Mouse (Mus musculus) right cerebral cortex, postnatal 25 days (tissue): ENCODE measurements around the gene Hnf4a.

Experiments used
- DNase-seq: peaks from one replicate; pipeline ENCODE4 v3.0.0; 2022

Gene Hnf4a

DNA sequence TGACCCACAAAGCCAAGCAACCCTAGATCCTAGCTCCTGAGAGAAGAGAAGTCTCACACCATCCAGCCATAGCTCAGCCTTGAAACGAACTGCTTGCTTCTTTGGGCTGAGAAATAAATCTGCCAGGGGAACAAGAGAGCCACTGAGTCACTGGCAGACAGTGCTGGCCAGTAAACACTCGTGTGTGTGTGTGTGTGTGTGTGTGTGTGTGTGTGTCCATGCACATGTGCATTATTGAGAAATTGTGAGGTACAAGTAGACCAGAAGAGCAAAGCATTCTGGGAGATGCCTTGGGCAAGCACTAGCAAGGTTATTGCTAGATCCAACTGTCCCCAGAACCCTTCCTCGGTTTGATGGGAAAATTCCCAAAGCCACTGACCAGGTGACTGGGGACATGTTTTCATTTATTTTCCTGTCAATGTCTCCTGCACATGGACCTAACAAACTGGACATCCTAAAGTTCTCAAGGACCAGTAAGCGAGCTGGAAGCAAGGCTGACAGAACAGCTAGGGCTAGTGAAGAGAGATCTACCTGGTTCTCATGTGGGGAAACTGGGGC, 47.9 kb downstream of the Hnf4a start:
- DNase-seq, result no peak

DNA sequence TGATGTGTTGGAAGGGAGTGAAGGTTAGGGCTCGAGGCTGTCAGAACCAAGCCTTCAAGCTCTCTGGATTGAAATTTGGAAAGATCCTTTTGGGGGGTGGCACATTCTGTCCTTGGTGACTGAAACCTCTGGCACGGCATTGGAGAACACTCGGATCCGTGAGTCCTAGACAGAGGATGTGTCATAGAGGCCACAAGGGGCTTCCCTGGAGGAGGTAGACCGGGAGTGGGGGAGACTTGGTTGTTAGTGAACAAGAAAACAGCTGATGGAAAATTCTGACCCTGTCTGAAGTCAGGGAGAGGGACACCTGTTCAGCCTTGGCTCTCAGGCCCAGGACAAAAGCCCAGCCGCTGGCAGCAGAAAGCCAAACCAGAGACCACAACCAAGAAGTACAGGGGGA, 48.4 kb downstream of the Hnf4a start:
- no peak for DNase-seq

DNA sequence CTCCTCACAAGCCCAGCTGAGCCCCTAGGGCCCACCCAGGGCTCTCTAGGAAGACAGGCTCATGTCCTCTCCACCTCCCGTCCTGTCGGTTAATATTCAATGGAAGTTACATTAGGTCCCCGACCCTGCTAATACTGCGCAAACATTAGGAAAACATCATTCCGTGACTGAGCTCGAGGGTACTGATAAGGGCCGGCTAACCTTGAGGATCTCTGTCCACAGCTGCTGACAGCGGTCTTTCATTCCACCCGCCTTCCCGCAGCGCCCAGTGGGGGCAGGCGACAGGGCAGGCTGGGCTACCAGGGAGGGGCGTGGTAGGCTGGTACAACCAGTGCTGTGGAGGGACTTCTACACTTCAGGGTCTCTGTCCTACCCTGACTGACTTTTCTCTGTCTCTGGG, 48.8 kb downstream of the Hnf4a start:
- DNase-seq, result no peak

DNA sequence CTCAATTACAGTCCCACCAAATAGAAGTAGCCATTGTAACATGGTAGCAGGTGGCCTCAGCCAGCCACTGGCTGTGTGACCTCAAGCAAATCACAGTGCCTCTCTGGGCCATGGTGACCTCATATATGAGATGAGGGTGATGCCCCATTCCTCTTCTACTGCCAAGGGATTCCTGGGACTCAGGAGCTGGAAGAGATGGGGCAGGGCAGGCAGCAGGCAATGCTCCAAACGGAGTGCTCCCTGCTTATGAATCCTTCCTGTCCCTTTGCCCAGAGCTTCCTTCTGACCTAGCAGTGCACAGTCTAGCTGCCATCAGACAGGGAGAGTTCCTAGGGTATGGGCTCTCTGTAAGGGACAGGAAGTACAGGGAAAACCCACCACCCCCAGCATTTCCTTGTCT, 51.9 kb downstream of the Hnf4a start:
- no peak for DNase-seq

GRCm38 (mm10) chr2:163559236-163559635, 52.6 kb downstream of the Hnf4a start:
- no peak for DNase-seq

DNA sequence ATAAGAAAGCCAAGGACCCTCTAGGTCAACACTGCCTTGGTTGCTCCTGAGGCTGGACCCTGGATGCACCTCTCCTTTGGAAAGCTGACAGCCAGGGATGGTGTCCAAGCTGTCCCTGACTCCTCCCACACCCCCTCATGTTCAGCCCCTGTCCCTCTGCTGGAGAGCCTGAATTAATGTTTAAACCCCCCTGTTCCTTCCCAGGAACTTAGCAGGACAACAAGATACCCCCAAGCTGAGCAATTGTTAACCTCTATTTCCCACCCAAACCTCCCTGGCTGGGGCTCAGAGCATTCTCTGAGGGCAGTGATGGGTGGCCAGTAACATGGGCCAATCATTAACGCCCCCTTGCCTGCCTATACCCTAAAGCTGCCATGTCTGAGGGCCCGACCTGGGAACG, 53.6 kb downstream of the Hnf4a start:
- DNase-seq, result no peak

DNA sequence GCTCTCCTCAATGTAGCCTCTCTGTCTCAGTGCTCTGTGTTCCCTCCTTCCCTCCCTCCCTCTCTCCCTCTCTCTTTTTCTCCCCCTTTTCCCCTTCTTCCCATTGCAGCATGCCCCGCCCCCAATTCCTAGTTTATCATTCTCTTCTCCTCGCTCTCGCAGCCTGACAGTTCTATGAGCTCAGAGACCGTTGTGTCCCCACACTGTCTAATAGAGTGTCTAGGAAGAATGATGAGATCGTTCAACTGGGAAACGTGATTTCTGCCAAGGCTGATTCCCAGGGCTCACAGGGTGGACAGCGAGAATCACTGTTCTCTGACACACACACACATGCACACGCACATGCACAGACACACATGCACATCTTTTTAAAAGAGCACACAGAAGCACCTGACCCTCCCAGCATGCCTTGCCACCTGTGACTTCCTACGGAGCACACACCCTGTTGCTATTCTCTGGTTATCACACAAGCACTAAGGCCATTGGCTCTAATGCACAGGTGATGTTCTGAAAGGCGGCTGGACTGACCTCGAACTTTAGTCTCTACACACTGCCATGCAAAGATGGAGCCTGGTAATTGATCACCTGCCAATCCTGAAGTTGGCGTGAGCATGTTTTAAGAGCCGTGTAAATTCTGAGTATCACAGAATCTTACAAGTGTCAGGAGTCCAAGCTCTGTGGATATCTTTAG, 54.8 kb downstream of the Hnf4a start:
- no peak for DNase-seq

- DNase-seq, result no peak
Measured at GRCm38 (mm10) chr2:163564646-163565045, 58.0 kb downstream of the Hnf4a start.

- no peak for DNase-seq
Measured at GRCm38 (mm10) chr2:163574321-163574720, 67.7 kb downstream of the Hnf4a start.

DNA sequence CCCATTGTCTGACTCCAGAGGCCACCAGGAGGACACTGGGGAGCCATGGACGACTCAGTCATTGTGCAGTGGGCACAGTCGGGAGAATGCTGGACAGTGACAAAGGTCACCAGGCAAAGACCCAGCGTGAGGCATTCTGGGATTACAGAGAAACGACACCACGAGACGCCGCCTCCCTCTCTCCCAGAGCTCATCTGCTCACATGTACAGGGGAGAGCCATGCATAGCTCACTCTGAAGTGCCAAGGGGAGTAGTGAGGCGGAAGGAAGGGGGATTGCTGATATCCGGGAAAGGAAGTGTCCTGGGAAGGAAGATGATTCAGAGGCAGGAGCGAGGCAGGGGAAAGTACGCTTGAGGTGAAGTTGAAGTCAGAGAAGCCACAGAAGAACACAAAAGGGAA, 68.6 kb downstream of the Hnf4a start:
- no peak for DNase-seq

DNA sequence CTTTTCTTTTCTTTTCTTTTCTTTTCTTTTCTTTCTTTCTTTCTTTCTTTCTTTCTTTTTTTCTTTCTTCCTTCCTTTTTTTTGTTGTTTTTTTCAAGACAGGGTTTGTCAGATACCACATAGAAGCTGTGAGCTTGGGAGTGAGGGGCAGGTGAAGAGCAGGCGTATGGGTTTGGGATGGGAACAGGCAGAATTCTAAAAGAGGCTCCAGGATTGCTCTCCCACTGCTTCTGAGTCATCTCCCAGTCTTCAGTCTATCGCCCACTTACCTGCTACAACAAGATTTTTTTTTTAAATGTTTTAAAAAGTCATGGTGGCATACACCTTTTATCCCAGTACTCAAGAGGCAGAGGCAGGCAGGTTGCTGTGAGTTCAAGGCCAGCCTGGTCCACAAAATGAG, 71.4 kb downstream of the Hnf4a start:
- no peak for DNase-seq

DNA sequence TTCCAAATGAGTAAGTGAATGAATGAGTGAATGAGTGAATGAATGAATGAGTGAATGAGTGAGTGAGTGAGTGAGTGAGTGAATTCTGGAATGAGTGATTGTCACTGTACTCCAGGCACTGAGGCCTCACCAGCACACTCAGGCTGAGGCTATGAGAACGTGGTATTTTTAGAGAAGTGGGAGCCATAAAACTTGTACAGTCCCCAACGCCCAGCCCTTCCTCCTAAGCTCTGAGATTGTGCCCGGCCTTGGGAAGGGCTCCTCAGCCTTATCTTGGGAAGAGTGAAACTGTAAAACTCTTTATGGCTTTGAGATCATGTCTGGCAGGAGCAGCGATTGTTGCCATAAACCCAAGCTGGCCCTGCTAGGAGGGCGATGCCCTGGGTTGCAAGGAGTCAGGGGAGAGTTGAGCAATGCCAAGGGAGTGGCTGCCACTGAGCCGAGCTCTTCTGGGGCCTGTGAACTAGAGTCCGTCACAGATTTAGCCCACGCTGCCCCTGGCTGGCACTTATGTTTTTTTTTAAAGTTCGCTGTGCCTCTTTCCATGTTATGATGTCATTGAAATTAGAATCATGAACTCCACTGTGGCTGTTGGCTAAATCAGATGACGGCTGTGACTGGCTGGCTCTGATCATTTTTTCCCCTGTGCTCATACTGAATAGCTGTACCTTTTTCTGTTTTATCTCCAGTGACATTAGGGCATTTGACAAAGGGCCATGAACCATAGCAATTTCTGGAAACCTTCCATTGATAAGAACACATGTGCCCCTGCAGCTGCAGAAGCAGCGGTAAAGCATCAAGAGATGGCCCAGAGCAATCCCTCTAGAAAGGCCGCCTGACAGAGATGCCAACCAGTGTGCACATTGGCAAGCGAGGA, 73.7 kb downstream of the Hnf4a start:
- no peak for DNase-seq

DNA sequence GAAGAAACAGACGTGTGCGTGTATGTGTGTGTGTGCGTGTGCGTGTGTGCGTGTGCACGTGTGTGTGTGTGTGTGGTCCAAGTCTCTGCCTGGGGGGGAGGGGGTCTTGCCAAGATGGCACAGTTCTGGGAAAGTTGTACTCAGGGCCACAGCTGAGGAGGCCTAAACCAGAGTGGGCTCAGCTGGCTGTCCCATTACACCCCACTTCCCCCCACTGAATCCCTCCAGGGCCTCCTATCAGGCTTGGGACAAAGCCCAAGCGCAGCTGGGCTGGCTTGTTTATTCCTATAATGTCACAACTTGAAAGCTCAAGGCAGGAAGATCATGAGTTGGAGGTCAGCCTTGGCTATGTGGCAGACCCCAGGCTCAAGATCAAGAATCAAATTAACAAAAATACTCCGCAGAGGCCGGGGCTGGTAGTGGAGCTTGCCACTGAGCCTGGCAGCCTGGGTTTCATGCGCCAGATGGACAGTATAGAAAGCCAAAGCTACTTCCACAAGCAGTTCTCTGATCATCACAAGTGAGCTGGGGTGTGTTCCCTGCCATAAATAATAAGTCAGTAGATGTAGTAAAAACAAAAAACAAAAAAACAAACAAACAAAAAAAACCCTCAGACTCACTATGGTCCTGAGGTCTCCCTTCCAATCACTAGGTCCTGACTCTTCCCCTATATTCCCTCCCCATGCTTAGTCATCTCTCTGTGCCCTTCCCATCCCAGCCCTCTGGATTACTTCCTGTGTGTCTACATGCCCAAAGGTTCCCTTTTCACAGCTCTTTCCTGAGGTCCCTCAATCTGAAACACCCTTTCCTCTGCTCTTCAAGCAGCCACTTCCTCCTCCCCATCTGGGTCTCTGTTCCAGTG, 76.8 kb downstream of the Hnf4a start:
- no peak for DNase-seq

GRCm38 (mm10) chr2:163584088-163584426, 77.4 kb downstream of the Hnf4a start:
- no peak for DNase-seq

DNA sequence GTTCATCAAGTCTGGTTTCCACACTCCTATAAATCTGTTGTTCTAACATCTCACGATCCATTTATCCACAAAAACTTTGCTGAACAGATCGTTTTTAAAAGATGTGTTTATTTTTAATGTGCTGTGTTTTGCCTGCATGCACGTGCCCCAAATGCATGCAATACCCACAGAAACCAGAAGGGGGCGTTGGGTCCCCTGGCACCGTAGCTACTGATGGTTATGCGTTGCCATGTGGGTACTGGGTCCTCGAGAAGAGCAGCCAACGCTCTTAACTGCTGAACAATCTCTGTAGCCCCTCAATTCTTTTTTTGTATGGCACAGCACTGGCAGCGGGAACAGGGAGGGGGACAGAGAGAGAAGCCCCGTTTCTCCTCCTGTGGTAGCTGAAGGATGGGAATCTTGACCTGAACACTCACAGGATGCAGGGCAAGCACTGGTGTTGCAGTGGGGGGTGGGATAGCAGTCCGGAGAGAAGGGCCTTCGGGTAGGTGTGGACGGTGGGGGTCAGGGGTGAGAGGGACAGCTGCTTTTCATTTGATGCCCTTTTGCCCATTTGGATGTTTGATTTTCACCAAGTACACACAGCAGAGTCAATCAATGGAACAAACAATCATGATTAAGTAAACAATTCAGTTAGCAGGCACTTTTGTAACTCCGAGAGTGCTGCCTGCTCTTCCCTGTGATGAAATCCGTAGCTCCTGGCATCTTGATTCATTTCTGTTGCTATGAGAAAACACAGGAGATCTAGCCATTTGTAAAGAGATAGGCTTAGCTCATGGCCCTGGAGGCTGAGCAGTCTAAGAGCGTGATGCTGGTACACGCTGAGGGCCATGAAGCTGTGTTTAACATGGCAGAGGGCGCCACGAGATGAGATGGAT, 80.0 kb downstream of the Hnf4a start:
- no peak for DNase-seq

DNA sequence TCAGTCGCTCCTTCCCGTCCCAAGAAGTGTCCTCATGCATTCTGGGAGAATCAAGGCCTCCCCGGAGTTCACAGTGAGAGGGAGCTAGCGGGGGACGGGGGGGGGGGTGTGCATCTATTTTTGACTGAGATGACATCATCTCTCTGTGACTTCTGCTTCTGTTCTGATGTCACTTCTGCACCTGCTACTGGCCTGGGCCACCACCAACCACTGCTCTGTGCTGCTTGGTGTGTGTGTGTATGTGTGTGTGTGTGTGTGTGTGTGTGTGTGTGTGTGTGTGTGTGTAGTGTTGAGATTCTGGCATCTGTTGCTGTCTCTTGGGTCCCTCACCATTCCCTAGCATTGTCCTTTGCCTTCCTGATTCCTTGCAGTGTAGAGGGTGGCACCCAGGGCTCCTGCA, 80.9 kb downstream of the Hnf4a start:
- no peak for DNase-seq

DNA sequence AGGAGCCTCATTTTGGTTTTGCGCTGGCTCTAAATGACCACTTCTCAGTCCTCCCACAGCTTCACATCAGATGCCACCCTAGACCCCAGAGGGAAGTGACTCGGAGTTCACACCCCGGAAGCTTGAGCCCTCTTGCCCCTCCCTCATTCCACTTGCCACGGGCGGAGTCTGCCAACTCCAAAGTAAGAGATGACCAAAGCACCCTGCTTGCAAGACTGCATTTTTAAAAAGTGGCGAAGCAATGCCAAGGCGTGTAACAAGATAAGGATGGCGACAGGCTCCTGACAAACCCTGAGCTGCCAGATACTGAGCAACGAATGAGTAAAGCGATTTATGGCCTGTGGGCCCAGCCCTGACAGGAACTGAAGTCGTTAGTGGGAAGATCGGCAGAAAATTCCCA, 83.6 kb downstream of the Hnf4a start:
- DNase-seq, result no peak

GRCm38 (mm10) chr2:163590996-163591395, 84.4 kb downstream of the Hnf4a start:
- DNase-seq, result no peak

GRCm38 (mm10) chr2:163592084-163592483, 85.5 kb downstream of the Hnf4a start:
- DNase-seq, result no peak

- DNase-seq, result no peak
Measured at GRCm38 (mm10) chr2:163593636-163594282, 87.2 kb downstream of the Hnf4a start.

DNA sequence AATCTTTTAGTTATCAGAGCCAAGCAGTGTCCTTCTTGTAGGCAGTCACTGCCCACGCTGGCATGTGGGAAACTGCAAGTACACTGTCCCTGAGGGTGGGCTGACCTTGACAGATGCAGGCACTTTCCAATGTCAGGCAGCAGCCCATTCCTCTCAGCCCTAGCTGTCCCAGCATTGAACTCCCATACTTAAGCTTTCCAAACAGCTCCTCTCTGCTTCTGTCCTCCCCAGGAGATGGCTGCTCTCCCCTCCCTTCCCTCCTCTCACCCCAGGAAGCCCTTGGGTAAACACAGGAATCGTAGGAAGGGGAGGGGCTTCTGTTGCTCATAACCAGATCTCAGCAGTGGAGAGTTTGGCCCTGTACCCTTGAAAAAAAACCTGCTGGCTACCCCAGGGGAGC, 88.5 kb downstream of the Hnf4a start:
- DNase-seq, result no peak
